28 mouse cellular contexts compared by ENCODE assay signal in genomic region chr10:117782056-117782455, GRCm38 (mm10). TPM values are rescaled to one million over a fixed set of nuclear protein-coding genes. Genes with fewer than 3 reads are reported as not detected.
"Had no signal": no experiment of that assay in that cellular context is flagged by ENCODE, and none has a peak within 500 bp of the region (broad histone marks: within the 10 kb centered on the region; RNA-seq: fewer than 3 reads in every experiment).

No protein-coding gene starts in this region.

- H3K27me3 ChIP-seq: embryonic facial prominence, embryonic 12.5 days; embryonic facial prominence, embryonic 13.5 days; embryonic facial prominence, embryonic 15.5 days; forebrain, embryonic 12.5 days; forebrain, embryonic 13.5 days; forebrain, embryonic 15.5 days had no signal

- DNase-seq: cerebellum, adult 8-10 months; cerebellum, adult 9-10 months; cerebellum, adult 9-11 months; cerebellum, postnatal 10 days; cerebellum, postnatal 14 days; cerebellum, postnatal 25 days; cerebellum, postnatal 36 days; embryo, embryonic 11 days; forebrain, postnatal 0 days; gastrocnemius, adult 2 months; gastrocnemius, postnatal 10 days; gastrocnemius, postnatal 14 days; gastrocnemius, postnatal 25 days; gastrocnemius, postnatal 36 days; heart, adult 11 months; heart, adult 18-20 months; heart, adult 2 months had no signal

- H3K4me3 ChIP-seq: embryonic facial prominence, embryonic 10.5 days; embryonic facial prominence, embryonic 12.5 days; embryonic facial prominence, embryonic 13.5 days; embryonic facial prominence, embryonic 15.5 days; erythroblast, embryonic 14.5 days; forebrain, embryonic 10.5 days; forebrain, embryonic 12.5 days; forebrain, embryonic 13.5 days; forebrain, embryonic 15.5 days; gastrocnemius, adult 2 months; heart, adult 2 months; heart, embryonic 10.5 days had no signal

- H3K27ac ChIP-seq: embryonic facial prominence, embryonic 10.5 days; embryonic facial prominence, embryonic 12.5 days; embryonic facial prominence, embryonic 13.5 days; embryonic facial prominence, embryonic 15.5 days; forebrain, embryonic 10.5 days; forebrain, embryonic 12.5 days; forebrain, embryonic 13.5 days; forebrain, embryonic 15.5 days; gastrocnemius, adult 2 months; heart, adult 2 months; heart, embryonic 10.5 days had no signal

- H3K4me1 ChIP-seq: embryonic facial prominence, embryonic 10.5 days; embryonic facial prominence, embryonic 12.5 days; embryonic facial prominence, embryonic 13.5 days; embryonic facial prominence, embryonic 15.5 days; forebrain, embryonic 10.5 days; forebrain, embryonic 12.5 days; forebrain, embryonic 13.5 days; forebrain, embryonic 15.5 days; heart, embryonic 10.5 days had no signal

- H3K9me3 ChIP-seq: embryonic facial prominence, embryonic 10.5 days; embryonic facial prominence, embryonic 12.5 days; embryonic facial prominence, embryonic 13.5 days; embryonic facial prominence, embryonic 15.5 days; forebrain, embryonic 10.5 days; forebrain, embryonic 12.5 days; forebrain, embryonic 13.5 days; forebrain, embryonic 15.5 days; heart, embryonic 10.5 days had no signal

- H3K9ac ChIP-seq: embryonic facial prominence, embryonic 12.5 days; embryonic facial prominence, embryonic 13.5 days; embryonic facial prominence, embryonic 15.5 days; forebrain, embryonic 12.5 days; forebrain, embryonic 13.5 days; forebrain, embryonic 15.5 days; forebrain, postnatal 0 days had no signal

- ATAC-seq: forebrain, embryonic 13.5 days; forebrain, embryonic 15.5 days; forebrain, embryonic 16.5 days; forebrain, postnatal 0 days had no signal

- H3K4me2 ChIP-seq: embryonic facial prominence, embryonic 12.5 days; embryonic facial prominence, embryonic 13.5 days; embryonic facial prominence, embryonic 15.5 days; forebrain, embryonic 12.5 days; forebrain, embryonic 13.5 days; forebrain, embryonic 15.5 days had no signal

RNA-seq across cellular contexts. Expression of gene Slc35e3, which starts 35.9 kb away (rescaled TPM):
- polyA plus RNA-seq: erythroblast, embryonic 14.5 days had no signal
